Mouse (Mus musculus) hindbrain, postnatal 0 days (tissue): ENCODE measurements around the gene Spata25. TPM values are rescaled to one million over a fixed set of nuclear protein-coding genes. Genes with fewer than 3 reads are reported as not detected.

ENCODE experiments used
- ATAC-seq: fragments of 200-750 bp; cut with Nextera tagmentation; 2 replicates; pipeline ENCODE4 v1.8.0; 2017; ENCODE audit warnings: mild to moderate bottlenecking, moderate TSS enrichment, moderate library complexity
- DNase-seq: peaks from one replicate; pipeline ENCODE4 v3.0.0-alpha.2; 2015; ENCODE audit warnings: low spot score
- H3K27ac ChIP-seq: fragments of 300-500 bp; sonication (generic); 2 replicates; pipeline ENCODE4 v1.5.1; 2014; ENCODE audit warnings: mild to moderate bottlenecking
- H3K27me3 ChIP-seq: fragments of 300-500 bp; sonication (generic); 2 replicates; pipeline ENCODE4 v1.6.1; 2014; ENCODE audit warnings: low read length, mixed read lengths; ENCODE audit not compliant: insufficient read depth
- H3K36me3 ChIP-seq: fragments of 300-500 bp; sonication (generic); 2 replicates; pipeline ENCODE4 v1.6.1; 2014; ENCODE audit warnings: low read length, mixed read lengths; ENCODE audit not compliant: insufficient read depth
- H3K4me1 ChIP-seq: fragments of 300-500 bp; sonication (generic); 2 replicates; pipeline ENCODE4 v1.6.1; 2014; ENCODE audit warnings: antibody characterized with exemption, low read length, mixed read lengths; ENCODE audit not compliant: insufficient read depth
- H3K4me2 ChIP-seq: fragments of 300-500 bp; sonication (generic); 2 replicates; pipeline ENCODE4 v1.6.1; 2014; ENCODE audit warnings: low read depth, mild to moderate bottlenecking, low read length, moderate library complexity, mixed read lengths
- H3K4me3 ChIP-seq: fragments of 300-500 bp; sonication (generic); 2 replicates; pipeline ENCODE4 v1.5.1; 2014; ENCODE audit warnings: low read length
- H3K9ac ChIP-seq: fragments of 300-500 bp; sonication (generic); replicated peaks from 2 replicates; pipeline ENCODE4 v1.6.1; 2014; ENCODE audit warnings: mild to moderate bottlenecking, low read length, moderate library complexity, mixed read lengths
- H3K9me3 ChIP-seq: fragments of 300-500 bp; sonication (generic); 2 replicates; pipeline ENCODE4 v1.6.1; 2016; ENCODE audit warnings: low read length, mixed read lengths
- CTCF ChIP-seq: IDR thresholded peaks from 2 replicates; pipeline ENCODE4 v1.5.1; 2016; ENCODE audit warnings: antibody characterized with exemption, control low read depth, low read depth
- WGBS: fragments of 180-500 bp; shearing (Covaris S2); extraction: QIAGEN DNeasy Blood & Tissue Kit; methylation state at CpG from one replicate; pipeline ENCODE4 v1.1.7; 2014; 5-methylcytosine and 5-hydroxymethylcytosine counted together
- polyA plus RNA-seq: library from polyadenylated mRNA; unstranded; fragments of >200 nt; fragmentation: Nextera tagmentation; extraction: Ambion mirVana; gene quantifications from 2 replicates; pipeline ENCODE4 v1.2.1, GENCODE M21; 2015
- total RNA-seq: library from RNA; depleted of rRNA; stranded (reverse); fragments of >200 nt; gene quantifications from 2 replicates; pipeline ENCODE4 v1.2.3, GENCODE M21; 2014

Gene Spata25
- total and polyA plus RNA-seq, 2 experiments from 2014 or later, result not detected

- no peak overlapping the region for H3K4me3 ChIP-seq
- no peak overlapping the region for H3K4me2 ChIP-seq
- no peak for TF ChIP-seq CTCF
- no peak for DNase-seq
- H3K4me1 ChIP-seq, result no peaks in the 10 kb centered on the region
- H3K36me3 ChIP-seq, result no peaks in the 10 kb centered on the region
- H3K9ac ChIP-seq, result no peak overlapping the region
- H3K27me3 ChIP-seq, result 0 out of 2 replicates have a peak, but pooled peaks cover 5% of the 10 kb centered on the region
- H3K9me3 ChIP-seq, result no peaks in the 10 kb centered on the region
- ATAC-seq, result no peak
- H3K27ac ChIP-seq, result no peak overlapping the region
- 93% methylated on average over 8 of the region's 8 CpGs for WGBS
These were observed 21.7 kb upstream of the Spata25 start for GRCm38 (mm10) chr2:164850061-164850460.

GRCm38 (mm10) chr2:164845782-164846181 is 17.4 kb upstream of the Spata25 start:
- ATAC-seq, result no peak
- 53% methylated on average over 3 of the region's 3 CpGs for WGBS
- DNase-seq, result peak; percentile 27

GRCm38 (mm10) chr2:164835164-164835563 is 6.8 kb upstream of the Spata25 start:
- H3K27ac ChIP-seq, result no peak overlapping the region
- H3K4me1 ChIP-seq, result peaks cover 14% of the 10 kb centered on the region; the same call in 1 of the 2 replicates
- DNase-seq (no peak), ATAC-seq (no peak)
- no peak overlapping the region for H3K9ac ChIP-seq
- TF ChIP-seq CTCF, result no peak
- WGBS, result 96% methylated on average over 4 of the region's 4 CpGs
- H3K27me3 ChIP-seq, result no peaks in the 10 kb centered on the region
- H3K36me3 ChIP-seq, result peaks cover 21% of the 10 kb centered on the region
- H3K9me3 ChIP-seq, result no peaks in the 10 kb centered on the region
- H3K4me3 ChIP-seq, result no peak overlapping the region
- 0 out of 2 replicates have a peak overlapping the region, but pooled peaks have one; percentile 86 for H3K4me2 ChIP-seq

More at GRCm38 (mm10) chr2:164845782-164846181, 17.4 kb upstream of the Spata25 start:
- Histone ChIP-seq H3K9ac (no peak overlapping the region), H3K4me2 (no peak overlapping the region), H3K9me3 (no peaks in the 10 kb centered on the region), H3K4me3 (no peak overlapping the region), H3K27me3 (no peaks in the 10 kb centered on the region), H3K4me1 (no peaks in the 10 kb centered on the region), H3K27ac (no peak overlapping the region), H3K36me3 (no peaks in the 10 kb centered on the region)
- TF ChIP-seq CTCF, result peak; percentile 58

- H3K4me1 ChIP-seq, result peaks cover 14% of the 10 kb centered on the region; the same call in 1 of the 2 replicates
- 39% methylated on average over 8 of the region's 8 CpGs for WGBS
- no peaks in the 10 kb centered on the region for H3K27me3 ChIP-seq
These were observed 6.2 kb upstream of the Spata25 start for GRCm38 (mm10) chr2:164834531-164834930.

GRCm38 (mm10) chr2:164833314-164833959 is 5.1 kb upstream of the Spata25 start, which contains the start of gene Neurl2:
Gene Neurl2 (minus strand): TSS chr2:164833456.
- Histone ChIP-seq H3K9me3 (no peaks in the 10 kb centered on the region), H3K27ac (peak within 1 kb of the TSS; percentile 79), H3K36me3 (peaks cover 13% of the 10 kb centered on the region), H3K4me3 (peak within 1 kb of the TSS; percentile 56), H3K27me3 (no peaks in the 10 kb centered on the region), H3K9ac (peak within 1 kb of the TSS; percentile 56), H3K4me1 (peaks cover 14% of the 10 kb centered on the region; the same call in 1 of the 2 replicates), H3K4me2 (peak within 1 kb of the TSS; percentile 86)
- peak; percentile 95 for DNase-seq
- 0% methylated on average over 31 of the region's 31 CpGs for WGBS
- ATAC-seq, result peak; percentile 79
- peak; percentile 19; the same call in 1 of the 2 replicates for TF ChIP-seq CTCF

More at GRCm38 (mm10) chr2:164834531-164834930, 6.2 kb upstream of the Spata25 start:
- Histone ChIP-seq H3K9me3 (no peaks in the 10 kb centered on the region), H3K4me3 (peak overlapping the region; percentile 56), H3K4me2 (peak overlapping the region; percentile 86), H3K9ac (peak overlapping the region; percentile 56), H3K36me3 (peaks cover 21% of the 10 kb centered on the region), H3K27ac (0 out of 2 replicates have a peak overlapping the region, but pooled peaks have one; percentile 79)
- ATAC-seq, result no peak
- no peak for DNase-seq
- TF ChIP-seq CTCF, result peak; percentile 25

GRCm38 (mm10) chr2:164832748-164833301 is 4.5 kb upstream of the Spata25 start, which contains the start of gene Ctsa:
Gene Ctsa (plus strand): TSS chr2:164832873.
- TF ChIP-seq CTCF, result peak; percentile 54
- peak within 1 kb of the TSS; percentile 56 for H3K4me3 ChIP-seq
- under 1% methylated on average over 35 of the region's 35 CpGs for WGBS
- H3K9ac ChIP-seq, result peak within 1 kb of the TSS; percentile 56
- peak within 1 kb of the TSS; percentile 86 for H3K4me2 ChIP-seq
- peaks cover 14% of the 10 kb centered on the region; the same call in 1 of the 2 replicates for H3K4me1 ChIP-seq
- H3K27ac ChIP-seq, result peak within 1 kb of the TSS; percentile 79
- H3K27me3 ChIP-seq, result no peaks in the 10 kb centered on the region
- no peaks in the 10 kb centered on the region for H3K9me3 ChIP-seq
- peak; percentile 73 for ATAC-seq
- H3K36me3 ChIP-seq, result peaks cover 6% of the 10 kb centered on the region; the same call in 1 of the 2 replicates
- peak; percentile 79 for DNase-seq
